Mouse (Mus musculus) retina, embryonic 14.5 days (tissue): ENCODE results near the gene Ndufa4l2.

Experiments
- DNase-seq: peaks from one replicate; pipeline ENCODE4 v3.0.0-alpha.2; 2015; ENCODE audit warnings: low spot score

Ndufa4l2 gene

GRCm38 (mm10) chr10:127514764-127515163, at the start of gene Ndufa4l2:
Gene Ndufa4l2, plus strand, starts transcription at chr10:127514967.
- peak; percentile 54 for DNase-seq

GRCm38 (mm10) chr10:127471281-127471988, 43.3 kb upstream of the Ndufa4l2 start:
- peak; percentile 16 for DNase-seq

- DNase-seq, result no peak
Measured at GRCm38 (mm10) chr10:127472722-127473121, 42.0 kb upstream of the Ndufa4l2 start.

GRCm38 (mm10) chr10:127475175-127475574, 39.6 kb upstream of the Ndufa4l2 start:
- no peak for DNase-seq

GRCm38 (mm10) chr10:127476541-127476940, 38.2 kb upstream of the Ndufa4l2 start:
- DNase-seq, result no peak

- DNase-seq, result no peak
Measured at GRCm38 (mm10) chr10:127477301-127477700, 37.5 kb upstream of the Ndufa4l2 start.

GRCm38 (mm10) chr10:127479131-127479530, 35.6 kb upstream of the Ndufa4l2 start:
- peak; percentile 74 for DNase-seq

- no peak for DNase-seq
Measured at GRCm38 (mm10) chr10:127480833-127481813, 33.6 kb upstream of the Ndufa4l2 start.

GRCm38 (mm10) chr10:127485235-127485634, 29.5 kb upstream of the Ndufa4l2 start:
- no peak for DNase-seq

GRCm38 (mm10) chr10:127488856-127489255, 25.9 kb upstream of the Ndufa4l2 start:
- no peak for DNase-seq

GRCm38 (mm10) chr10:127490160-127491127, 24.3 kb upstream of the Ndufa4l2 start:
- no peak for DNase-seq

GRCm38 (mm10) chr10:127491128-127491512, 23.6 kb upstream of the Ndufa4l2 start:
- no peak for DNase-seq

- DNase-seq, result no peak
Measured at GRCm38 (mm10) chr10:127492118-127492517, 22.6 kb upstream of the Ndufa4l2 start.

GRCm38 (mm10) chr10:127496156-127496555, 18.6 kb upstream of the Ndufa4l2 start:
- DNase-seq, result no peak

- peak; percentile 61 for DNase-seq
Measured at GRCm38 (mm10) chr10:127499516-127499915, 15.3 kb upstream of the Ndufa4l2 start.

GRCm38 (mm10) chr10:127500042-127500441, 14.7 kb upstream of the Ndufa4l2 start:
- no peak for DNase-seq

- no peak for DNase-seq
Measured at GRCm38 (mm10) chr10:127500894-127501893, 13.6 kb upstream of the Ndufa4l2 start, which contains the start of gene Stac3. Gene Stac3, plus strand, starts transcription at chr10:127501686.

GRCm38 (mm10) chr10:127508239-127508638, 6.5 kb upstream of the Ndufa4l2 start:
- DNase-seq, result peak; percentile 88

GRCm38 (mm10) chr10:127509051-127509836, 5.5 kb upstream of the Ndufa4l2 start:
- DNase-seq, result peak; percentile 98
